Mouse (Mus musculus) thymus, postnatal 36 days (tissue): ENCODE results near the gene Vps26c.

Experiments
- DNase-seq, 2 experiments: peaks; one replicate each; pipeline ENCODE4 v3.0.0; 2022; ENCODE audit warnings: mixed read lengths in 2 of 2

Vps26c gene

GRCm38 (mm10) chr16:94526344-94527151 is at the start of gene Vps26c:
Gene Vps26c (minus strand): TSS chr16:94526830.
- peak; percentile 98 for DNase-seq

GRCm38 (mm10) chr16:94575757-94576156 is 49.1 kb upstream of the Vps26c start:
- DNase-seq: no peak

GRCm38 (mm10) chr16:94574718-94575094 is 48.1 kb upstream of the Vps26c start:
- DNase-seq: no peak

- no peak for DNase-seq
These were observed 47.5 kb upstream of the Vps26c start for GRCm38 (mm10) chr16:94574025-94574717.

GRCm38 (mm10) chr16:94572422-94572821 is 45.8 kb upstream of the Vps26c start:
- DNase-seq: no peak

GRCm38 (mm10) chr16:94571111-94571993 is 44.7 kb upstream of the Vps26c start:
- DNase-seq: no peak

- peak; percentile 67 to 77 for DNase-seq
These were observed 43.9 kb upstream of the Vps26c start for GRCm38 (mm10) chr16:94570361-94571041.

GRCm38 (mm10) chr16:94569229-94570176 is 42.9 kb upstream of the Vps26c start, which contains the start of gene Dyrk1a:
Gene Dyrk1a (plus strand): TSS chr16:94570010.
- peak; percentile 99 for DNase-seq

- DNase-seq: no peak
These were observed 42.0 kb upstream of the Vps26c start for GRCm38 (mm10) chr16:94568335-94569228.

GRCm38 (mm10) chr16:94567751-94568150 is 41.1 kb upstream of the Vps26c start:
- DNase-seq: no peak

- no peak for DNase-seq
These were observed 40.4 kb upstream of the Vps26c start for GRCm38 (mm10) chr16:94566834-94567585.

GRCm38 (mm10) chr16:94566124-94566523 is 39.5 kb upstream of the Vps26c start:
- DNase-seq: no peak

GRCm38 (mm10) chr16:94560618-94561017 is 34.0 kb upstream of the Vps26c start:
- no peak for DNase-seq

GRCm38 (mm10) chr16:94559782-94560181 is 33.2 kb upstream of the Vps26c start:
- no peak for DNase-seq

- DNase-seq: no peak
These were observed 32.7 kb upstream of the Vps26c start for GRCm38 (mm10) chr16:94559282-94559681.

GRCm38 (mm10) chr16:94556228-94556627 is 29.6 kb upstream of the Vps26c start:
- DNase-seq: no peak

GRCm38 (mm10) chr16:94555346-94555745 is 28.7 kb upstream of the Vps26c start:
- no peak for DNase-seq

- no peak for DNase-seq
These were observed 25.3 kb upstream of the Vps26c start for GRCm38 (mm10) chr16:94551934-94552333.

- no peak for DNase-seq
These were observed 23.2 kb upstream of the Vps26c start for GRCm38 (mm10) chr16:94549813-94550212.
